Mouse (Mus musculus) MEL (cell line): ENCODE measurements around the gene Adap1. TPM values are rescaled to one million over a fixed set of nuclear protein-coding genes. Genes with fewer than 3 reads are reported as not detected.

Source experiments
- DNase-seq: peaks from one replicate; pipeline ENCODE4 v3.0.0; 2011; ENCODE audit warnings: low read depth, low spot score
- H3K27ac ChIP-seq: 2 replicates; pipeline ENCODE4 v1.5.1; 2012; ENCODE audit warnings: low read depth, mild to moderate bottlenecking, control low read depth, low read length, moderate library complexity; ENCODE audit not compliant: control insufficient read depth
- H3K27me3 ChIP-seq, 2 experiments: fragments of 150-350 bp in 1 of 2; sonication (generic) in 1 of 2; 2 replicates each; pipeline ENCODE4 v1.6.1; 2012; ENCODE audit warnings: low read length in 2 of 2, mild to moderate bottlenecking in 2 of 2, improper control_type of control experiment in 1 of 2, moderate library complexity in 1 of 2; ENCODE audit not compliant: insufficient read depth in 2 of 2, control insufficient read depth in 1 of 2
- H3K36me3 ChIP-seq, 2 experiments: 2 replicates each; pipeline ENCODE4 v1.6.1; 2012 to 2014; ENCODE audit warnings: low read length in 2 of 2, improper control_type of control experiment in 1 of 2, inconsistent platforms in 1 of 2, mild to moderate bottlenecking in 1 of 2; ENCODE audit not compliant: insufficient read depth in 2 of 2, control insufficient read depth in 1 of 2
- H3K4me1 ChIP-seq, 2 experiments: fragments of 150-350 bp in 1 of 2; sonication (generic) in 1 of 2; 2 replicates each; pipeline ENCODE4 v1.6.1; 2012; ENCODE audit warnings: low read length in 2 of 2, improper control_type of control experiment in 1 of 2, mild to moderate bottlenecking in 1 of 2; ENCODE audit not compliant: insufficient read depth in 2 of 2, control insufficient read depth in 1 of 2
- H3K4me3 ChIP-seq, 2 experiments: fragments of 150-350 bp in 1 of 2; sonication (generic) in 1 of 2; 2 replicates each; pipeline ENCODE4 v1.5.1; 2012; ENCODE audit warnings: low read depth in 2 of 2, low read length in 2 of 2, mild to moderate bottlenecking in 2 of 2, moderate library complexity in 2 of 2, control low read depth in 1 of 2, improper control_type of control experiment in 1 of 2; ENCODE audit not compliant: control insufficient read depth in 1 of 2, insufficient read depth in 1 of 2
- H3K79me2 ChIP-seq: 2 replicates; pipeline ENCODE4 v1.6.1; 2012; ENCODE audit warnings: mild to moderate bottlenecking, low read length, moderate library complexity; ENCODE audit not compliant: control insufficient read depth, poor library complexity, insufficient read depth
- H3K9ac ChIP-seq: 2 replicates; pipeline ENCODE4 v1.6.1; 2012; ENCODE audit warnings: low read depth, mild to moderate bottlenecking, control low read depth, low read length, moderate library complexity; ENCODE audit not compliant: control insufficient read depth, poor library complexity, severe bottlenecking
- H3K9me3 ChIP-seq: fragments of 150-350 bp; sonication (generic); replicated peaks from 2 replicates; pipeline ENCODE4 v1.6.1; 2012; ENCODE audit warnings: mild to moderate bottlenecking, low read length, improper control_type of control experiment, moderate library complexity; ENCODE audit not compliant: insufficient read depth
- BHLHE40 ChIP-seq: IDR thresholded peaks from 2 replicates; pipeline ENCODE4 v1.6.1; 2012; ENCODE audit warnings: low read depth, mild to moderate bottlenecking, inconsistent platforms, low read length, improper control_type of control experiment, borderline replicate concordance
- CHD2 ChIP-seq: IDR thresholded peaks from 2 replicates; pipeline ENCODE4 v1.6.1; 2011; ENCODE audit warnings: low read length, improper control_type of control experiment
- CTCF ChIP-seq, 3 experiments: IDR thresholded peaks in 2 of 3; conservative IDR thresholded peaks in 1 of 3; 2 replicates each; pipeline ENCODE4 v1.5.1; 2011 to 2012; ENCODE audit warnings: low read length in 3 of 3, low read depth in 2 of 3, mild to moderate bottlenecking in 2 of 3, improper control_type of control experiment in 1 of 3, inconsistent platforms in 1 of 3, mixed read lengths in 1 of 3, moderate library complexity in 1 of 3; ENCODE audit not compliant: control insufficient read depth in 1 of 3, insufficient read depth in 1 of 3, poor library complexity in 1 of 3, severe bottlenecking in 1 of 3
- E2F4 ChIP-seq: IDR thresholded peaks from 2 replicates; pipeline ENCODE4 v1.6.1; 2011; ENCODE audit warnings: low read depth, low read length, improper control_type of control experiment, borderline replicate concordance
- ELF1 ChIP-seq: IDR thresholded peaks from 2 replicates; pipeline ENCODE4 v1.6.1; 2014; ENCODE audit warnings: low read depth, mild to moderate bottlenecking, inconsistent platforms, low read length, improper control_type of control experiment, moderate library complexity
- ETS1 ChIP-seq: IDR thresholded peaks from 2 replicates; pipeline ENCODE4 v1.6.1; 2012; ENCODE audit warnings: low read depth, mild to moderate bottlenecking, inconsistent platforms, low read length, improper control_type of control experiment, moderate library complexity
- GABPA ChIP-seq: IDR thresholded peaks from 2 replicates; pipeline ENCODE4 v1.6.1; 2012; ENCODE audit warnings: low read depth, mild to moderate bottlenecking, inconsistent platforms, low read length, improper control_type of control experiment, moderate library complexity
- GATA1 ChIP-seq: IDR thresholded peaks from 2 replicates; pipeline ENCODE4 v1.6.1; 2011; ENCODE audit warnings: low read depth, low read length, improper control_type of control experiment
- HCFC1 ChIP-seq: IDR thresholded peaks from 2 replicates; pipeline ENCODE4 v1.6.1; 2012; ENCODE audit warnings: low read depth, mild to moderate bottlenecking, inconsistent platforms, low read length, improper control_type of control experiment, moderate library complexity
- JUND ChIP-seq: IDR thresholded peaks from 2 replicates; pipeline ENCODE4 v1.6.1; 2011; ENCODE audit warnings: low read depth, mild to moderate bottlenecking, improper control_type of control experiment, low read length
- MAFK ChIP-seq: IDR thresholded peaks from 2 replicates; pipeline ENCODE4 v1.6.1; 2011; ENCODE audit warnings: low read depth, mild to moderate bottlenecking, low read length, improper control_type of control experiment, borderline replicate concordance
- MAX ChIP-seq: IDR thresholded peaks from 2 replicates; pipeline ENCODE4 v1.6.1; 2011; ENCODE audit warnings: low read length, improper control_type of control experiment
- MAZ ChIP-seq: IDR thresholded peaks from 2 replicates; pipeline ENCODE4 v1.6.1; 2012; ENCODE audit warnings: low read depth, mild to moderate bottlenecking, inconsistent platforms, low read length, improper control_type of control experiment
- MEF2A ChIP-seq: IDR thresholded peaks from 2 replicates; pipeline ENCODE4 v1.6.1; 2014; ENCODE audit warnings: low read depth, mild to moderate bottlenecking, inconsistent platforms, low read length, improper control_type of control experiment; ENCODE audit not compliant: poor library complexity, insufficient replicate concordance, severe bottlenecking; ENCODE audit errors: extremely low read depth
- MYC ChIP-seq: IDR thresholded peaks from 2 replicates; pipeline ENCODE4 v1.6.1; 2011; ENCODE audit warnings: low read depth, mild to moderate bottlenecking, low read length, improper control_type of control experiment, moderate library complexity
- NELFE ChIP-seq: IDR thresholded peaks from 2 replicates; pipeline ENCODE4 v1.6.1; 2011; ENCODE audit warnings: low read depth, low read length, improper control_type of control experiment
- POLR2AphosphoS5 ChIP-seq: IDR thresholded peaks from 2 replicates; pipeline ENCODE4 v1.6.1; 2012; ENCODE audit warnings: low read depth, borderline replicate concordance, mild to moderate bottlenecking, inconsistent platforms, low read length, moderate library complexity, mixed read lengths
- RAD21 ChIP-seq: IDR thresholded peaks from 2 replicates; pipeline ENCODE4 v1.6.1; 2011; ENCODE audit warnings: mild to moderate bottlenecking, low read depth, low read length, improper control_type of control experiment
- RCOR1 ChIP-seq: IDR thresholded peaks from 2 replicates; pipeline ENCODE4 v1.6.1; 2012; ENCODE audit warnings: low read depth, mild to moderate bottlenecking, inconsistent platforms, low read length, improper control_type of control experiment
- SMC3 ChIP-seq: IDR thresholded peaks from 2 replicates; pipeline ENCODE4 v1.6.1; 2011; ENCODE audit warnings: low read depth, low read length, improper control_type of control experiment
- TAL1 ChIP-seq: IDR thresholded peaks from 2 replicates; pipeline ENCODE4 v1.6.1; 2012; ENCODE audit warnings: mild to moderate bottlenecking, inconsistent platforms, low read length, moderate library complexity, mixed read lengths
- TBP ChIP-seq: IDR thresholded peaks from 2 replicates; pipeline ENCODE4 v1.8.0; 2011; ENCODE audit warnings: low read depth, low read length, improper control_type of control experiment
- TCF12 ChIP-seq: IDR thresholded peaks from 2 replicates; pipeline ENCODE4 v1.6.1; 2014; ENCODE audit warnings: low read depth, mild to moderate bottlenecking, inconsistent platforms, low read length, improper control_type of control experiment, moderate library complexity
- UBTF ChIP-seq: IDR thresholded peaks from 2 replicates; pipeline ENCODE4 v1.6.1; 2012; ENCODE audit warnings: low read depth, mild to moderate bottlenecking, inconsistent platforms, low read length, improper control_type of control experiment, moderate library complexity, borderline replicate concordance; ENCODE audit not compliant: insufficient read depth
- USF1 ChIP-seq: IDR thresholded peaks from 2 replicates; pipeline ENCODE4 v1.6.1; 2014; ENCODE audit warnings: low read depth, mild to moderate bottlenecking, inconsistent platforms, low read length, improper control_type of control experiment, moderate library complexity
- USF2 ChIP-seq, 2 experiments: IDR thresholded peaks; 2 replicates each; pipeline ENCODE4 v1.6.1; 2011 to 2012; ENCODE audit warnings: improper control_type of control experiment in 2 of 2, low read length in 2 of 2, borderline replicate concordance in 1 of 2, inconsistent platforms in 1 of 2, low read depth in 1 of 2, mild to moderate bottlenecking in 1 of 2; ENCODE audit not compliant: insufficient read depth in 1 of 2
- ZKSCAN1 ChIP-seq: IDR thresholded peaks from 2 replicates; pipeline ENCODE4 v1.6.1; 2012; ENCODE audit warnings: low read depth, mild to moderate bottlenecking, inconsistent platforms, low read length, improper control_type of control experiment, moderate library complexity
- ZMIZ1 ChIP-seq: IDR thresholded peaks from 2 replicates; pipeline ENCODE4 v1.6.1; 2012; ENCODE audit warnings: low read depth, mild to moderate bottlenecking, inconsistent platforms, low read length, improper control_type of control experiment, moderate library complexity
- ZNF384 ChIP-seq: IDR thresholded peaks from 2 replicates; pipeline ENCODE4 v1.6.1; 2012; ENCODE audit warnings: low read depth, mild to moderate bottlenecking, inconsistent platforms, low read length, improper control_type of control experiment
- polyA plus RNA-seq, 2 experiments: library from polyadenylated mRNA; stranded (reverse) in 1 of 2; unstranded in 1 of 2; fragments of >175 nt in 1 of 2; fragments of >200 nt in 1 of 2; gene quantifications; 2 replicates each; pipeline versions ENCODE4 v1.2.1 to v1.2.4; 2012; ENCODE audit warnings: low replicate concordance in 2 of 2, low read depth in 1 of 2; ENCODE audit not compliant: insufficient read length in 2 of 2, insufficient read depth in 1 of 2, missing spikeins in 1 of 2
- total RNA-seq: library from RNA; depleted of rRNA; stranded (reverse); fragments of 300-350 nt; gene quantifications from 2 replicates; pipeline ENCODE4 v1.2.3, GENCODE M21; 2012

Gene Adap1
- total and polyA plus RNA-seq, 3 experiments = 52.9 to 59.8 TPM; not detected in 1

- Histone ChIP-seq H3K27me3 (no peaks in the 10 kb centered on the region), H3K9me3 (no peaks in the 10 kb centered on the region), H3K4me3 (no peak overlapping the region), H3K9ac (no peak overlapping the region), H3K79me2 (peaks cover 2% of the 10 kb centered on the region; the same call in 1 of the 2 replicates), H3K27ac (no peak overlapping the region), H3K4me1 (peaks cover 0 to 5% of the 10 kb centered on the region in 2 experiments; a peak in 3 of 4 replicates), H3K36me3 (no peaks in the 10 kb centered on the region; a peak in 1 of 4 replicates)
- no peak for DNase-seq
- TF ChIP-seq ELF1 (no peak), ETS1 (no peak)
Measured at GRCm38 (mm10) chr5:139373126-139373525, 47.7 kb upstream of the Adap1 start.

GRCm38 (mm10) chr5:139371631-139372401, 46.4 kb upstream of the Adap1 start:
- H3K27me3 ChIP-seq = no peaks in the 10 kb centered on the region
- H3K36me3 ChIP-seq = no peaks in the 10 kb centered on the region
- peak; percentile 91 for DNase-seq
- H3K79me2 ChIP-seq = peaks cover 2% of the 10 kb centered on the region; the same call in 1 of the 2 replicates
- H3K27ac ChIP-seq = 0 out of 2 replicates have a peak overlapping the region, but pooled peaks have one; percentile 35
- H3K9me3 ChIP-seq = no peaks in the 10 kb centered on the region
- H3K4me1 ChIP-seq = peaks cover 0 to 5% of the 10 kb centered on the region in 2 experiments; a peak in 2 of 4 replicates
- peak overlapping the region; percentile 79 for H3K9ac ChIP-seq
- H3K4me3 ChIP-seq = peak overlapping the region; percentile 76
- TF ChIP-seq ZNF384 (no peak), RCOR1 (no peak), USF2 (IDR thresholded peaks at IDR 0.05; ENCODE audit: borderline replicate concordance in 1 of 2, insufficient read depth in 1 of 2, low read depth in 1 of 2, low read length in 2 of 2) (peak in 1 of 2 experiments; percentile 58; a peak in 1 of 4 replicates), GABPA (no peak), UBTF (no peak), USF1 (peak; percentile 93), ZKSCAN1 (no peak), ZMIZ1 (peak; percentile 24; the same call in 1 of the 2 replicates), POLR2AphosphoS5 (peak; percentile 75; the same call in 1 of the 2 replicates), TCF12 (no peak), MAFK (no peak), CTCF (IDR thresholded peaks at IDR 0.05 in 2 of 3, conservative IDR thresholded peaks at IDR 0.05 in 1 of 3; ENCODE audit: control insufficient read depth in 1 of 3, insufficient read depth in 1 of 3, low read depth in 2 of 3, low read length in 3 of 3, poor library complexity in 1 of 3, severe bottlenecking in 1 of 3) (peak in 1 of 3 experiments; percentile 2; a peak in 1 of 6 replicates), ELF1 (no peak), GATA1 (no peak), JUND (no peak), TAL1 (no peak), MAZ (no peak), ETS1 (no peak), E2F4 (no peak), MAX (peak; percentile 94), MEF2A (no peak), CHD2 (no peak), TBP (no peak), RAD21 (no peak), NELFE (peak; percentile 59), HCFC1 (0 out of 2 replicates have a peak, but pooled peaks have one; percentile 46), MYC (peak; percentile 88), BHLHE40 (peak; percentile 93), SMC3 (no peak)
